Mouse (Mus musculus): ENCODE data around the gene Rassf6. TPM values are rescaled to one million over a fixed set of nuclear protein-coding genes. Genes with fewer than 3 reads are reported as not detected.
A peak's percentile ranks its signal among the peaks of the same experiment; 100 is the strongest.
"Not testable (repeated sequence)": the region's sequence is repeated elsewhere in the genome, so short reads cannot be mapped to it uniquely, and the experiment has no call there.

Gene Rassf6
- total and polyA plus RNA-seq, 3 experiments: 2.8 to 3.4 TPM; not detected in 1

GRCm38 (mm10) chr5:90624708-90625425 lies 15.6 kb downstream of the Rassf6 start:
- no peak for DNase-seq

- DNase-seq: no peak
These were observed 17.2 kb downstream of the Rassf6 start for GRCm38 (mm10) chr5:90623209-90623608.

- no peak for DNase-seq
These were observed 18.7 kb downstream of the Rassf6 start for GRCm38 (mm10) chr5:90621726-90622125.

- DNase-seq: no peak
These were observed 19.1 kb downstream of the Rassf6 start for GRCm38 (mm10) chr5:90621316-90621715.

GRCm38 (mm10) chr5:90617859-90618258 lies 22.6 kb downstream of the Rassf6 start:
- DNase-seq: no peak

- not testable (repeated sequence) for DNase-seq
These were observed 27.7 kb downstream of the Rassf6 start for GRCm38 (mm10) chr5:90612751-90613150.

- no peak for DNase-seq
These were observed 28.4 kb downstream of the Rassf6 start for GRCm38 (mm10) chr5:90611996-90612611.

- no peak for DNase-seq
These were observed 29.1 kb downstream of the Rassf6 start for GRCm38 (mm10) chr5:90611388-90611787.

GRCm38 (mm10) chr5:90608906-90609305 lies 31.6 kb downstream of the Rassf6 start:
- no peak for DNase-seq

- DNase-seq: no peak
These were observed 37.0 kb downstream of the Rassf6 start for GRCm38 (mm10) chr5:90603407-90603923.

GRCm38 (mm10) chr5:90601469-90601868 lies 39.0 kb downstream of the Rassf6 start:
- no peak for DNase-seq

- no peak for DNase-seq
These were observed 44.3 kb downstream of the Rassf6 start for GRCm38 (mm10) chr5:90596155-90596554.

GRCm38 (mm10) chr5:90594945-90595344 lies 45.5 kb downstream of the Rassf6 start:
- no peak for DNase-seq

- no peak for DNase-seq
These were observed 48.5 kb downstream of the Rassf6 start for GRCm38 (mm10) chr5:90591936-90592335.

- DNase-seq: no peak
These were observed 49.8 kb downstream of the Rassf6 start for GRCm38 (mm10) chr5:90590676-90591075.

GRCm38 (mm10) chr5:90588708-90589595 lies 51.5 kb downstream of the Rassf6 start:
- DNase-seq: peak; percentile 67

- no peak for DNase-seq
These were observed 52.4 kb downstream of the Rassf6 start for GRCm38 (mm10) chr5:90588104-90588503.

- no peak for DNase-seq
These were observed 53.9 kb downstream of the Rassf6 start for GRCm38 (mm10) chr5:90586511-90586910.

GRCm38 (mm10) chr5:90584799-90585198 lies 55.7 kb downstream of the Rassf6 start:
- no peak for DNase-seq

GRCm38 (mm10) chr5:90582179-90582578 lies 58.3 kb downstream of the Rassf6 start:
- no peak for DNase-seq

- no peak for DNase-seq
These were observed 60.9 kb downstream of the Rassf6 start for GRCm38 (mm10) chr5:90579556-90579955.

- no peak for DNase-seq
These were observed 62.7 kb downstream of the Rassf6 start for GRCm38 (mm10) chr5:90577751-90578150.
